20 mouse cellular contexts compared by ENCODE assay signal in genomic region chr4:111431186-111431585, GRCm38 (mm10). TPM values are rescaled to one million over a fixed set of nuclear protein-coding genes. Genes with fewer than 3 reads are reported as not detected.
A peak's percentile ranks its signal among the peaks of the same experiment; 100 is the strongest.
DNase-seq lines count a peak whose midpoint lies in the region; ATAC-seq lines count a peak whose summit lies in the region.
"Had no signal": no experiment of that assay in that cellular context is flagged by ENCODE, and none has a peak within 500 bp of the region (broad histone marks: within the 10 kb centered on the region; RNA-seq: fewer than 3 reads in every experiment).

No protein-coding gene starts in this region.

- peak; percentile 71; the same call in 1 of the 2 replicates for ATAC-seq in lung, embryonic 15.5 days (ENCODE audit: borderline replicate concordance, extremely low read depth, low FRiP score, low TSS enrichment)
- peak; percentile 28 for ATAC-seq in stomach, embryonic 16.5 days (ENCODE audit: insufficient read depth, low FRiP score)
- ATAC-seq: forebrain, embryonic 14.5 days; intestine, embryonic 16.5 days had no signal

- H3K27me3 ChIP-seq in lung, embryonic 15.5 days = no peaks in the 10 kb centered on the region
- no peaks in the 10 kb centered on the region for H3K27me3 ChIP-seq in stomach, embryonic 16.5 days (ENCODE audit: control insufficient read depth, insufficient read depth, low read length)
- H3K27me3 ChIP-seq: CH12.LX; heart, embryonic 13.5 days; midbrain, embryonic 13.5 days had no signal

- H3K4me3 ChIP-seq in lung, embryonic 15.5 days = no peak overlapping the region
- H3K4me3 ChIP-seq in stomach, embryonic 16.5 days (replicated peaks; ENCODE audit: low read length) = no peak overlapping the region
- H3K4me3 ChIP-seq: heart, embryonic 13.5 days; midbrain, embryonic 13.5 days; myocyte had no signal

- no peaks in the 10 kb centered on the region for H3K9me3 ChIP-seq in lung, embryonic 15.5 days
- no peaks in the 10 kb centered on the region for H3K9me3 ChIP-seq in stomach, embryonic 16.5 days (replicated peaks; ENCODE audit: control insufficient read depth, low read length)
- H3K9me3 ChIP-seq: heart, embryonic 13.5 days; midbrain, embryonic 13.5 days had no signal

- DNase-seq in gastrocnemius, adult 18-20 months (ENCODE audit: low spot score) = peak; percentile 8
- DNase-seq in gastrocnemius, adult 8-10 months (ENCODE audit: low spot score in 2 of 2) = no peak
- DNase-seq in kidney, postnatal 10 days = peak; percentile 56
- no peak for DNase-seq in kidney, adult 8-10 months
- DNase-seq in right cerebral cortex, postnatal 36 days (ENCODE audit: low spot score in 2 of 2) = no peak
- no peak for DNase-seq in embryo, embryonic 10 days (ENCODE audit: low spot score)
- DNase-seq: adrenal gland, postnatal 10 days; cerebellum, adult 9-11 months; left cerebral cortex, postnatal 4 days; thymus, adult 2 months had no signal

- WGBS in lung, embryonic 15.5 days = 74% methylated on average over 2 of the region's 2 CpGs
- 84% methylated on average over 2 of the region's 2 CpGs for WGBS in stomach, embryonic 16.5 days

- H3K4me1 ChIP-seq in lung, embryonic 15.5 days = 0 out of 2 replicates have a peak, but pooled peaks cover 2% of the 10 kb centered on the region
- peaks cover 7% of the 10 kb centered on the region for H3K4me1 ChIP-seq in stomach, embryonic 16.5 days (ENCODE audit: control insufficient read depth, insufficient read depth, low read length)

- H3K4me2 ChIP-seq in lung, embryonic 15.5 days = no peak overlapping the region
- no peak overlapping the region for H3K4me2 ChIP-seq in stomach, embryonic 16.5 days (ENCODE audit: low read depth, low read length)
- H3K4me2 ChIP-seq: heart, embryonic 13.5 days; hindbrain, embryonic 14.5 days; liver, embryonic 11.5 days; midbrain, embryonic 13.5 days had no signal

- H3K36me3 ChIP-seq in lung, embryonic 15.5 days = peaks cover 14% of the 10 kb centered on the region; the same call in 1 of the 2 replicates
- H3K36me3 ChIP-seq in stomach, embryonic 16.5 days (ENCODE audit: control insufficient read depth, insufficient read depth, low read length) = peaks cover 8% of the 10 kb centered on the region; the same call in 1 of the 2 replicates

- no peak overlapping the region for H3K9ac ChIP-seq in lung, embryonic 15.5 days
- no peak overlapping the region for H3K9ac ChIP-seq in stomach, embryonic 16.5 days (ENCODE audit: low read length)
- H3K9ac ChIP-seq: heart, embryonic 13.5 days; hindbrain, embryonic 14.5 days; midbrain, embryonic 13.5 days had no signal

- no peak overlapping the region for H3K27ac ChIP-seq in lung, embryonic 15.5 days
- H3K27ac ChIP-seq in stomach, embryonic 16.5 days (ENCODE audit: low read length) = no peak overlapping the region
- H3K27ac ChIP-seq: heart, embryonic 13.5 days; hindbrain, embryonic 14.5 days; midbrain, embryonic 13.5 days had no signal

RNA-seq across cellular contexts. Expression of gene Bend5, which starts 16.4 kb away (rescaled TPM):
- total RNA-seq in gastrocnemius, adult 18-20 months (2021) = under 1 TPM; 0.16 to 0.85 TPM
- total RNA-seq in gastrocnemius, adult 8-10 months (2022) = under 1 TPM; 0.22 to 0.92 (median 0.37) TPM
- polyA plus RNA-seq in lung, embryonic 15.5 days (2015; fragmentation: Nextera tagmentation; extraction: Ambion mirVana) = 23.3 and 24.2 TPM in 2 replicates
- polyA plus RNA-seq in stomach, embryonic 16.5 days (2015; fragmentation: Nextera tagmentation; extraction: Ambion mirVana) = 25.0 and 29.3 TPM in 2 replicates
- polyA plus RNA-seq: myocyte had no signal

Comparison
In these comparisons a context has a peak if more than half of its experiments do, and no peak if none do; other contexts are left out.
1. DNase-seq: peak in gastrocnemius, adult 18-20 months (single experiment) and kidney, postnatal 10 days (single experiment); none in gastrocnemius, adult 8-10 months (0 of 2), kidney, adult 8-10 months (0 of 2), right cerebral cortex, postnatal 36 days (0 of 2) and embryo, embryonic 10 days (single experiment).